8 mouse cellular contexts compared by ENCODE assay signal in the genomic region with DNA sequence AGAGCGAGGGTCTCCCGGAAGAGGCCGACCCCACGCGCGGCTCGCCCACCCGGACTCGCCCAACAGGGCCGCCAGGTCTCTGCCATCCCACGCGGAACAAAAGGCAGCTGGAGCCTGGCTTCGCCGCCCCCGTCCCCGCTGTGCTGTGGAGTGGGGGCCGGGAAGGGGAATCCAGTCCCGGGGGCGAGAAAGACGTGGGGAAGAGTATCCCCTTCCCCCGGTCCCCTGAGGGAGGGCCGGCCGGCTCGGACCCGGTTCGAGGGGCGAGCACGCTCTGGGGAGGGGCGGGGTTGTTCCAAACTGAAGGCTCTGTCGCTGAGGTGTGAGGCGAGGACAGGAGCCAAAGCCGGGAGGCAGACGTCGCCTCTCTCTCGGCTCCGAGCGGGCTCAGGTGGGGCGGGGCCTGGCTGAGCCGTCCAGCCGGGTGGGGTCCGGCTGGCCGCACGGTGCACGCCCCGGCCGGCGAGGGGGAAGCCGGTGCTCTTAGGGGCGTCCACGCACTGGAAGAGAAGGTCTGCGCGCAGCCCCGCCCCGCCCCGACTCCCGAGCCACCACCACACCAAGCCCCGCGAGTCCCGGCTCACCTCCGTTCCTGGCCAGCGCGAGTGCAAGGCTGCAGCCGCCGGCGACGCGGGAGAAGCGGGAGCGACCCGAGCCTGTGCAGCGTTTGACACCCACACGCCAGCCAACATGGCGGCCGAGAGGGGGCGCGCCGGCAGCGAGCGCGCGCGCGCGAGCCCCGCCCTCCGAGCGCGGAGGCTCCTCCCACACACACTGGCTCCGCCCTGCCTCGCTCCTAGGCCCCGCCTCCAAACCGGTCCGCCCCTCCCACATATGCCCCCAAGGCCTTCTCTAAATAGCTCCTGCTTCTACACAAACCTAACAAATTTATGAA. TPM values are rescaled to one million over a fixed set of nuclear protein-coding genes. Genes with fewer than 3 reads are reported as not detected.
A peak's percentile ranks its signal among the peaks of the same experiment; 100 is the strongest.
DNase-seq lines count a peak whose midpoint lies in the region; ATAC-seq and TF ChIP-seq lines count a peak whose summit lies in the region.

A gene (minus strand): TSS at position 705 of the 895 bp plus-strand sequence.

- H3K27me3 ChIP-seq in lung, postnatal 0 days (replicated peaks; ENCODE audit: insufficient read depth, low read length), result no peaks in the 10 kb centered on the region

- peak within 1 kb of the TSS; percentile 97 for H3K4me2 ChIP-seq in lung, postnatal 0 days (replicated peaks; ENCODE audit: low read depth, low read length)

- H3K9ac ChIP-seq in lung, postnatal 0 days (replicated peaks; ENCODE audit: low read depth), result peak within 1 kb of the TSS; percentile 94

- H3K36me3 ChIP-seq in lung, postnatal 0 days (ENCODE audit: insufficient read depth, low read length), result no peaks in the 10 kb centered on the region

- no peak for TF ChIP-seq EP300 in lung, postnatal 0 days (IDR thresholded peaks at IDR 0.05)

- peaks cover 3% of the 10 kb centered on the region for H3K4me1 ChIP-seq in lung, postnatal 0 days (ENCODE audit: insufficient read depth, low read depth, low read length)

- H3K9me3 ChIP-seq in lung, postnatal 0 days (ENCODE audit: low read length), result no peaks in the 10 kb centered on the region

- H3K4me3 ChIP-seq in lung, postnatal 0 days (ENCODE audit: low read depth, low read length), result peak within 1 kb of the TSS; percentile 88

- DNase-seq in MN1 (ENCODE audit: low spot score), result peak; percentile 77
- peak; percentile 83 for DNase-seq in cerebellum, adult 11-12 months
- DNase-seq in forelimb bud, embryonic 11.5 days (ENCODE audit: low read depth, low spot score), result peak; percentile 81
- peak; percentile 83 for DNase-seq in heart, postnatal 4 days
- peak; percentile 80 to 85 for DNase-seq in layer of hippocampus, postnatal 10 days (ENCODE audit: low spot score in 2 of 2)
- peak; percentile 87 for DNase-seq in lung, postnatal 0 days (ENCODE audit: low spot score)
- peak; percentile 81 for DNase-seq in ovary, postnatal 36 days (ENCODE audit: low spot score)
- peak; percentile 75 for DNase-seq in thymus, postnatal 4 days

- H3K27ac ChIP-seq in lung, postnatal 0 days (ENCODE audit: low read length), result peak within 1 kb of the TSS; percentile 96

- ATAC-seq in lung, postnatal 0 days, result peak; percentile 95

- under 1% methylated on average over 52 of the region's 93 CpGs for WGBS in lung, postnatal 0 days

- peak; percentile 51 for TF ChIP-seq CTCF in lung, postnatal 0 days (IDR thresholded peaks at IDR 0.05)

RNA-seq across cellular contexts. Expression of the gene that starts here (rescaled TPM):
- total RNA-seq in heart, postnatal 4 days (2021), result 10 to 100 TPM; 33.6 to 34.7 TPM
- total RNA-seq in layer of hippocampus, postnatal 10 days (2021), result 100 to 1,000 TPM; 129 to 132 TPM
- 41.0 and 47.7 TPM in 2 replicates for polyA plus RNA-seq in lung, postnatal 0 days (2015; fragmentation: Nextera tagmentation; extraction: Ambion mirVana)

Comparison
In these comparisons a context has a peak if more than half of its experiments do, and no peak if none do; other contexts are left out.
1. Peak in every context shown above with its lines: DNase-seq, ATAC-seq, H3K4me3 ChIP-seq and H3K27ac ChIP-seq.